Mouse (Mus musculus): Measurements from ENCODE around the gene Cubn.

- TF ChIP-seq MAX (IDR thresholded peaks at IDR 0.05; ENCODE audit: low read depth) (no peak), USF1 (IDR thresholded peaks at IDR 0.05; ENCODE audit: low read depth) (no peak), POLR2A (IDR thresholded peaks at IDR 0.05; ENCODE audit: insufficient read length, low read depth) (no peak), E2F4 (IDR thresholded peaks at IDR 0.05; ENCODE audit: insufficient read depth) (no peak), REST (IDR thresholded peaks at IDR 0.05; ENCODE audit: insufficient read depth, insufficient read length) (no peak), SRF (IDR thresholded peaks at IDR 0.05; ENCODE audit: control insufficient read depth, insufficient read length, low read depth) (no peak), MYOD1 (IDR thresholded peaks at IDR 0.05; ENCODE audit: control insufficient read depth in 1 of 3, insufficient read length in 2 of 3, low read depth in 2 of 3) (no peak), MYOG (IDR thresholded peaks at IDR 0.05; ENCODE audit: control insufficient read depth in 1 of 3, insufficient read depth in 1 of 3, insufficient read length in 2 of 3, low read depth in 2 of 3) (no peak), TCF12 (IDR thresholded peaks at IDR 0.05; ENCODE audit: insufficient read depth, poor library complexity, severe bottlenecking) (no peak), CEBPB (IDR thresholded peaks at IDR 0.05; ENCODE audit: insufficient read depth, poor library complexity, severe bottlenecking) (no peak), TCF3 (IDR thresholded peaks at IDR 0.05; ENCODE audit: insufficient read length, low read depth) (no peak), POLR2AphosphoS2 (IDR thresholded peaks at IDR 0.05; ENCODE audit: insufficient read length, low read depth) (no peak)
Observed at GRCm38 (mm10) chr2:13539860-13540259, 48.2 kb upstream of the Cubn start.
